Mouse (Mus musculus): ENCODE results near the gene Mrrf. TPM values are rescaled to one million over a fixed set of nuclear protein-coding genes. Genes with fewer than 3 reads are reported as not detected.

The Mrrf gene
- polyA plus RNA-seq, 1 experiment from 2014 or later, result 25.7 TPM

GRCm38 (mm10) chr2:36238951-36239350, 102.8 kb downstream of the Mrrf start:
- 81% methylated on average over 2 of the region's 2 CpGs for WGBS
- Histone ChIP-seq H3K9ac (no peak overlapping the region), H3K4me3 (no peak overlapping the region), H3K27ac (no peak overlapping the region), H3K4me2 (no peak overlapping the region), H3K36me3 (ENCODE audit: poor library complexity, severe bottlenecking) (no peaks in the 10 kb centered on the region), H3K9me3 (replicated peaks) (0 out of 2 replicates have a peak, but pooled peaks cover 5% of the 10 kb centered on the region), H3K4me1 (0 out of 2 replicates have a peak, but pooled peaks cover 5% of the 10 kb centered on the region), H3K27me3 (no peaks in the 10 kb centered on the region)
- ATAC-seq, result no peak

Other genes starting within 250 kb of the Mrrf start
- gene Ttll11, start 156.5 kb upstream of the Mrrf start, polyA plus RNA-seq (2015; fragmentation: Nextera tagmentation; extraction: Ambion mirVana), result 1.8 and 2.2 TPM in 2 replicates
- 222 and 237 TPM in 2 replicates for gene Ndufa8, start 87.0 kb upstream of the Mrrf start, polyA plus RNA-seq (2015; fragmentation: Nextera tagmentation; extraction: Ambion mirVana)
- gene Morn5, start 86.9 kb upstream of the Mrrf start, polyA plus RNA-seq (2015; fragmentation: Nextera tagmentation; extraction: Ambion mirVana), result 2.0 and 4.1 TPM in 2 replicates
- gene Lhx6, start 31.0 kb upstream of the Mrrf start, polyA plus RNA-seq (2015; fragmentation: Nextera tagmentation; extraction: Ambion mirVana), result 25.9 and 33.7 TPM in 2 replicates
- 140 and 143 TPM in 2 replicates for gene Rbm18, start 384 bp downstream of the Mrrf start, polyA plus RNA-seq (2015; fragmentation: Nextera tagmentation; extraction: Ambion mirVana)
- 2.2 and 2.4 TPM in 2 replicates for gene Ptgs1, start 94.0 kb downstream of the Mrrf start, polyA plus RNA-seq (2015; fragmentation: Nextera tagmentation; extraction: Ambion mirVana)
- gene Olfr338, start 237.1 kb downstream of the Mrrf start, polyA plus RNA-seq (2015; fragmentation: Nextera tagmentation; extraction: Ambion mirVana), result 0.03 TPM in 1 of 2 replicates, not detected in the other

Data from forebrain, embryonic 13.5 days (tissue).